Mouse (Mus musculus) spleen, adult 18-20 months (tissue): Measurements from ENCODE around the gene Nubp1.
A peak's percentile ranks its signal among the peaks of the same experiment; 100 is the strongest.

Experiments
- DNase-seq, 2 experiments: peaks; one replicate each; pipeline ENCODE4 v3.0.0; 2022; ENCODE audit warnings: mixed read lengths in 2 of 2

The Nubp1 gene

GRCm38 (mm10) chr16:10411764-10412746, at the start of gene Nubp1:
Nubp1 (plus strand) TSS chr16:10411948.
- DNase-seq = peak; percentile 87 to 90

GRCm38 (mm10) chr16:10363061-10363460, 48.7 kb upstream of the Nubp1 start:
- no peak for DNase-seq

- DNase-seq = no peak
These were observed 46.0 kb upstream of the Nubp1 start for GRCm38 (mm10) chr16:10365796-10366195.

GRCm38 (mm10) chr16:10366240-10367217, 45.2 kb upstream of the Nubp1 start:
- DNase-seq = no peak

- DNase-seq = no peak
These were observed 42.2 kb upstream of the Nubp1 start for GRCm38 (mm10) chr16:10369468-10369934.

- no peak for DNase-seq
These were observed 41.8 kb upstream of the Nubp1 start for GRCm38 (mm10) chr16:10369996-10370395.

- no peak for DNase-seq
These were observed 39.4 kb upstream of the Nubp1 start for GRCm38 (mm10) chr16:10372372-10372771.

GRCm38 (mm10) chr16:10374254-10375011, 37.3 kb upstream of the Nubp1 start:
- no peak for DNase-seq

GRCm38 (mm10) chr16:10377286-10377685, 34.5 kb upstream of the Nubp1 start:
- no peak for DNase-seq

GRCm38 (mm10) chr16:10379531-10379930, 32.2 kb upstream of the Nubp1 start:
- no peak for DNase-seq

GRCm38 (mm10) chr16:10384060-10384497, 27.7 kb upstream of the Nubp1 start:
- peak; percentile 21 to 50 for DNase-seq

GRCm38 (mm10) chr16:10384544-10384943, 27.2 kb upstream of the Nubp1 start:
- no peak for DNase-seq

GRCm38 (mm10) chr16:10385261-10385660, 26.5 kb upstream of the Nubp1 start:
- no peak for DNase-seq

GRCm38 (mm10) chr16:10388634-10389365, 22.9 kb upstream of the Nubp1 start:
- DNase-seq = no peak

- no peak for DNase-seq
These were observed 19.2 kb upstream of the Nubp1 start for GRCm38 (mm10) chr16:10392587-10392986.

- DNase-seq = peak in 1 of 2 experiments; percentile 57
These were observed 16.8 kb upstream of the Nubp1 start, which contains the start of gene Tekt5 for GRCm38 (mm10) chr16:10394699-10395540. Tekt5 (minus strand) TSS chr16:10395490.

- no peak for DNase-seq
These were observed 13.0 kb upstream of the Nubp1 start for GRCm38 (mm10) chr16:10398755-10399154.

GRCm38 (mm10) chr16:10399160-10399559, 12.6 kb upstream of the Nubp1 start:
- peak; percentile 62 to 87 for DNase-seq

GRCm38 (mm10) chr16:10415976-10416375, 4.2 kb downstream of the Nubp1 start:
- DNase-seq = peak; percentile 72 to 80

- no peak for DNase-seq
These were observed 5.1 kb downstream of the Nubp1 start for GRCm38 (mm10) chr16:10416866-10417265.
